Mouse (Mus musculus): ENCODE results near the gene Slc16a11. TPM values are rescaled to one million over a fixed set of nuclear protein-coding genes. Genes with fewer than 3 reads are reported as not detected.

The Slc16a11 gene
- polyA plus RNA-seq, 1 experiment = 17.4 TPM

DNA sequence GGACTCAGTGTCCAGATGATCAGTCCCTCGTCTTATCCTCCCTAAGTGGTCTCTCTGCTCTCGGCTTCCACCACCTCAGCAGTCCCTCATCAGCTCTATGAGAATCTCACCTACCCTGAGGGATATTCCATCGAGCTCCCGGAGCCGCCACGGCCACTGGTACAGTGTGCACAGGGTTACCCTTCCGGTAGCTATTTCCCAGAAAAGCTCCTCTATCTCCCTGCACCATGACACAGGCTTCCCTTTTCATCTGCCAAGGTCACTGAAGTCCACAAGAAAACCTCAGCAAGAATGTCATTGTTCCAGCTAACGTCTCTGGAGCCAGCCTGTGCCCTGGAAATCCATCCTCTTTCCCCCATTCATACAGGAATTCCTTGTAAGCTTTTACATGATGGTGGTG lies 39.3 kb downstream of the Slc16a11 start:
- H3K27me3 ChIP-seq (ENCODE audit: control insufficient read depth, insufficient read depth, insufficient read length) = peaks cover 30% of the 10 kb centered on the region
- H3K4me2 ChIP-seq (ENCODE audit: low read depth) = no peak overlapping the region
- H3K4me3 ChIP-seq = no peak overlapping the region
- H3K79me2 ChIP-seq (ENCODE audit: control insufficient read depth, insufficient read depth) = no peaks in the 10 kb centered on the region
- TF ChIP-seq POLR2AphosphoS2 (IDR thresholded peaks at IDR 0.05; ENCODE audit: insufficient read length, low read depth) (no peak), POLR2A (IDR thresholded peaks at IDR 0.05; ENCODE audit: insufficient read length, low read depth) (no peak), REST (IDR thresholded peaks at IDR 0.05; ENCODE audit: insufficient read depth, insufficient read length) (no peak), E2F4 (IDR thresholded peaks at IDR 0.05; ENCODE audit: insufficient read depth) (no peak), MYOD1 (IDR thresholded peaks at IDR 0.05; ENCODE audit: control insufficient read depth in 1 of 3, insufficient read length in 2 of 3, low read depth in 2 of 3) (no peak), MYOG (IDR thresholded peaks at IDR 0.05; ENCODE audit: control insufficient read depth in 1 of 3, insufficient read depth in 1 of 3, insufficient read length in 2 of 3, low read depth in 2 of 3) (no peak), TCF3 (IDR thresholded peaks at IDR 0.05; ENCODE audit: insufficient read length, low read depth) (no peak), CEBPB (IDR thresholded peaks at IDR 0.05; ENCODE audit: insufficient read depth, poor library complexity, severe bottlenecking) (no peak), MAX (IDR thresholded peaks at IDR 0.05; ENCODE audit: low read depth) (no peak), USF1 (IDR thresholded peaks at IDR 0.05; ENCODE audit: low read depth) (no peak), TCF12 (IDR thresholded peaks at IDR 0.05; ENCODE audit: insufficient read depth, poor library complexity, severe bottlenecking) (no peak), SRF (IDR thresholded peaks at IDR 0.05; ENCODE audit: control insufficient read depth, insufficient read length, low read depth) (no peak)
- H3K36me3 ChIP-seq (ENCODE audit: control insufficient read depth, insufficient read depth) = no peaks in the 10 kb centered on the region
- H3ac ChIP-seq (ENCODE audit: control insufficient read depth, insufficient read length) = no peak overlapping the region

DNA sequence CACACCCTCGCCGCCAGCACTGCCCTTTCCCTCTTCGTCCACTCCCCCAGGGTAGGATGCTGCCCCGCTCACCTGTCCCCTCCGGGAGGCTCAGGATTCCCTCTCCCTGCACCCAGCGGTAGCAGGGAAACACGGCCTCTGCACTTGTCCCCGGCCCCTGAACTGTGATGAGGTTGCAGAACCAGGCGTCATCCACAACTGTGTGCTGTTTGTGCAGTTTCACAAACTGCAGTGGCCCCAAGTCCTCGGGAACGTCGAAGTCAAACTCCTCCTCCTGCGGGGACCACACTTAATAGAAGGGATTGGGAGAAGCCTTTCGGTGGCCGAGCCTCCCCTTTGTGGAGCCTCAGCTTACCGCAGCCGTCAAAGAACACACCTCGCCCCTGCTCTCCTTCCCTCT lies 41.8 kb downstream of the Slc16a11 start:
- no peak overlapping the region for H3K4me3 ChIP-seq
- no peaks in the 10 kb centered on the region for H3K36me3 ChIP-seq (ENCODE audit: control insufficient read depth, insufficient read depth)
- H3K27me3 ChIP-seq (ENCODE audit: control insufficient read depth, insufficient read depth, insufficient read length) = peaks cover 26% of the 10 kb centered on the region

DNA sequence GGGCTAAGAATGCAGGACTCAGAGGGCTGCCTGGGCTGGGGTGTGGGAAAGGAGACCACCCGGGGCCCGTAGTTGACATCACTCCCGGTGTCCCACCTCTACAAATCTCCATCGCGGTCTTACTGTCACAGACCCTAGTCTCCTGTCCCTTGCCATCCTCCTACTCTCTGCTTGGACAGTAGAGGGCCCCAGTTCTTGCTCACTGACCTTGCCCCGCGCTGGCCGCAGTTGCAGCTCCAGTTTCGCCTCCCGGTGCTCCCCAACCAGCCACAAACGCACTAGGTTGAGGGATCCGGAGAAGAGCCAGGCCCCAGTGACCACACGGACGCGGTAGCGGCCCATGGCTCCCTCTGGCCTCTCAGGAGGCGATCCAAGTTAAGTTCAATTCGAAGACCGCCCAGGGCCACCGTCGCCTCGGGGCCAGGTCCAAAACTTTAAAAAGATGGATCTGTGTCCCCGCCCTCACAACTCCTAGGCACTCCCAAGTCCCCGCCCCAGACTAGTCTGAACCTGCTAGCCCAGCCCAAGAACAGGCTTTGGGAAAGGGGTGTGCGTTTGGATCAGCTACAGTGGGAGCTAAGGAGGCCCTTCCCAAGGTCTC lies 42.5 kb downstream of the Slc16a11 start, which contains the start of gene Alox12:
Alox12 (minus strand) TSS at position 423 of the 601 bp plus-strand sequence.
- no peak for TF ChIP-seq TCF12 (IDR thresholded peaks at IDR 0.05; ENCODE audit: insufficient read depth, poor library complexity, severe bottlenecking)
- no peak for TF ChIP-seq E2F4 (IDR thresholded peaks at IDR 0.05; ENCODE audit: insufficient read depth)
- TF ChIP-seq USF1 (IDR thresholded peaks at IDR 0.05; ENCODE audit: low read depth) = no peak
- no peak for TF ChIP-seq REST (IDR thresholded peaks at IDR 0.05; ENCODE audit: insufficient read depth, insufficient read length)
- no peak for TF ChIP-seq MAX (IDR thresholded peaks at IDR 0.05; ENCODE audit: low read depth)
- TF ChIP-seq SRF (IDR thresholded peaks at IDR 0.05; ENCODE audit: control insufficient read depth, insufficient read length, low read depth) = no peak
- TF ChIP-seq POLR2AphosphoS2 (IDR thresholded peaks at IDR 0.05; ENCODE audit: insufficient read length, low read depth) = no peak
- no peak for TF ChIP-seq POLR2A (IDR thresholded peaks at IDR 0.05; ENCODE audit: insufficient read length, low read depth)
- TF ChIP-seq TCF3 (IDR thresholded peaks at IDR 0.05; ENCODE audit: insufficient read length, low read depth) = no peak
- no peak for TF ChIP-seq MYOG (IDR thresholded peaks at IDR 0.05; ENCODE audit: control insufficient read depth in 1 of 3, insufficient read depth in 1 of 3, insufficient read length in 2 of 3, low read depth in 2 of 3)
- TF ChIP-seq MYOD1 (IDR thresholded peaks at IDR 0.05; ENCODE audit: control insufficient read depth in 1 of 3, insufficient read length in 2 of 3, low read depth in 2 of 3) = no peak
- TF ChIP-seq CEBPB (IDR thresholded peaks at IDR 0.05; ENCODE audit: insufficient read depth, poor library complexity, severe bottlenecking) = no peak

More for the DNA sequence above, 41.8 kb downstream of the Slc16a11 start:
- H3K79me2 ChIP-seq (ENCODE audit: control insufficient read depth, insufficient read depth) = no peaks in the 10 kb centered on the region
- no peak overlapping the region for H3ac ChIP-seq (ENCODE audit: control insufficient read depth, insufficient read length)
- TF ChIP-seq TCF12 (IDR thresholded peaks at IDR 0.05; ENCODE audit: insufficient read depth, poor library complexity, severe bottlenecking) (no peak), POLR2AphosphoS2 (IDR thresholded peaks at IDR 0.05; ENCODE audit: insufficient read length, low read depth) (no peak), USF1 (IDR thresholded peaks at IDR 0.05; ENCODE audit: low read depth) (no peak), MAX (IDR thresholded peaks at IDR 0.05; ENCODE audit: low read depth) (no peak), CEBPB (IDR thresholded peaks at IDR 0.05; ENCODE audit: insufficient read depth, poor library complexity, severe bottlenecking) (no peak), SRF (IDR thresholded peaks at IDR 0.05; ENCODE audit: control insufficient read depth, insufficient read length, low read depth) (no peak), REST (IDR thresholded peaks at IDR 0.05; ENCODE audit: insufficient read depth, insufficient read length) (no peak), TCF3 (IDR thresholded peaks at IDR 0.05; ENCODE audit: insufficient read length, low read depth) (no peak)
- H3K4me2 ChIP-seq (ENCODE audit: low read depth) = peak overlapping the region; percentile 70

GRCm38 (mm10) chr11:70259035-70259434 lies 46.5 kb downstream of the Slc16a11 start:
- TF ChIP-seq MAX (IDR thresholded peaks at IDR 0.05; ENCODE audit: low read depth) (no peak), USF1 (IDR thresholded peaks at IDR 0.05; ENCODE audit: low read depth) (no peak), MYOG (IDR thresholded peaks at IDR 0.05; ENCODE audit: control insufficient read depth in 1 of 3, insufficient read depth in 1 of 3, insufficient read length in 2 of 3, low read depth in 2 of 3) (no peak), POLR2AphosphoS2 (IDR thresholded peaks at IDR 0.05; ENCODE audit: insufficient read length, low read depth) (no peak), REST (IDR thresholded peaks at IDR 0.05; ENCODE audit: insufficient read depth, insufficient read length) (no peak), E2F4 (IDR thresholded peaks at IDR 0.05; ENCODE audit: insufficient read depth) (no peak), CEBPB (IDR thresholded peaks at IDR 0.05; ENCODE audit: insufficient read depth, poor library complexity, severe bottlenecking) (no peak), TCF3 (IDR thresholded peaks at IDR 0.05; ENCODE audit: insufficient read length, low read depth) (no peak), TCF12 (IDR thresholded peaks at IDR 0.05; ENCODE audit: insufficient read depth, poor library complexity, severe bottlenecking) (no peak), SRF (IDR thresholded peaks at IDR 0.05; ENCODE audit: control insufficient read depth, insufficient read length, low read depth) (no peak), POLR2A (IDR thresholded peaks at IDR 0.05; ENCODE audit: insufficient read length, low read depth) (no peak)

More for the DNA sequence above, 42.5 kb downstream of the Slc16a11 start, which contains the start of gene Alox12:
- no peaks in the 10 kb centered on the region for H3K36me3 ChIP-seq (ENCODE audit: control insufficient read depth, insufficient read depth)
- H3K79me2 ChIP-seq (ENCODE audit: control insufficient read depth, insufficient read depth) = no peaks in the 10 kb centered on the region
- peak within 1 kb of the TSS; percentile 70 for H3K4me2 ChIP-seq (ENCODE audit: low read depth)
- H3K27me3 ChIP-seq (ENCODE audit: control insufficient read depth, insufficient read depth, insufficient read length) = peaks cover 26% of the 10 kb centered on the region
- H3K4me3 ChIP-seq = no peak within 1 kb of the TSS
- no peak within 1 kb of the TSS for H3ac ChIP-seq (ENCODE audit: control insufficient read depth, insufficient read length)

More at GRCm38 (mm10) chr11:70259035-70259434, 46.5 kb downstream of the Slc16a11 start:
- Histone ChIP-seq H3K36me3 (ENCODE audit: control insufficient read depth, insufficient read depth) (no peaks in the 10 kb centered on the region), H3K79me2 (ENCODE audit: control insufficient read depth, insufficient read depth) (no peaks in the 10 kb centered on the region), H3ac (ENCODE audit: control insufficient read depth, insufficient read length) (no peak overlapping the region), H3K4me2 (ENCODE audit: low read depth) (peak overlapping the region; percentile 14), H3K4me3 (no peak overlapping the region), H3K27me3 (ENCODE audit: control insufficient read depth, insufficient read depth, insufficient read length) (peaks cover 11% of the 10 kb centered on the region)
